Mouse (Mus musculus) megakaryocyte progenitor cell, adult 5-6 weeks (primary cell): Measurements from ENCODE around the gene Pdgfc. TPM values are rescaled to one million over a fixed set of nuclear protein-coding genes. Genes with fewer than 3 reads are reported as not detected.
A peak's percentile ranks its signal among the peaks of the same experiment; 100 is the strongest.
"Not testable (repeated sequence)": the region's sequence is repeated elsewhere in the genome, so short reads cannot be mapped to it uniquely, and the experiment has no call there.

Source experiments
- ATAC-seq: replicated peaks from 2 replicates; pipeline ENCODE4 v1.8.0; 2016; ENCODE audit warnings: mild to moderate bottlenecking, moderate TSS enrichment, inconsistent platforms; ENCODE audit not compliant: poor library complexity
- total RNA-seq, 2 experiments: library from RNA; stranded (forward) in 1 of 2; stranded (reverse) in 1 of 2; fragments of 157-497, 149-512 nt in 1 of 2; fragments of 200-1000 nt in 1 of 2; gene quantifications; 2 replicates each; pipeline versions ENCODE4 v1.2.3 to v1.2.4; 2015 to 2017

Pdgfc gene
- total RNA-seq, 2 experiments from 2014 or later, result 0.27 TPM; not detected in 1

DNA sequence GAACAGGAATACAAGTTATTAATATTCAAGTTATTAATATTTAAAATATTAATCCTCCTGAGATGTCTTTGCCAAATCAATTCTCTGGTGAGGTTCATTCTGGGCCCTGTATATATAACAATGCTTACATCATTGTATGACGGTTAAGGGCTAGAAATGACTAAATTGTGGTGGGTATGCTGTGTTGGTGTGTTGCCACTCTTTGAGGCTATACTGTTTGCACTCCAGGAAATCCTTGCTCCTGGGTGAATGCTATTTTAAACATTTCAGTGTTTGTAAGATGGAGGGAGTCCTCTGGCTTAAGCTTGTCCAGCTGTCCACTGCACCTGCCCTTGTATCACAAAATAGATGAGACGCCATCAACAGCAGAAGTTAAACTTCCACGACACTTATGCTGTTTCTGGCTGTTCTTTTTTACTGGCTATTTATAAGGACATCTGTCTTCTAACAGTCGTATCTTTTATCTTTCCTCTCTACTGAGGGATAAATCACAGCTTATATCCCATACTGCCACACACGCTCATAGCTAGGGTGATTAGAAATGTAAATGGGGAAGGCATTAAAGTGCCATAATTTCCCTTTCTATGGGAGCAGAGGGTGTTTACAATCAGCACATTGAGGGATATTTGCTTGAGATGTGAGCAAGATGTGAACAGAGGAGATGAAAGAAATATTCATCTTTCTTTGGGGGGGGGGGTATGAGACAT, 9.3 kb downstream of the Pdgfc start:
- ATAC-seq, result no peak

- ATAC-seq, result peak; percentile 72
Observed at GRCm38 (mm10) chr3:81046652-81047607, 10.7 kb downstream of the Pdgfc start.

DNA sequence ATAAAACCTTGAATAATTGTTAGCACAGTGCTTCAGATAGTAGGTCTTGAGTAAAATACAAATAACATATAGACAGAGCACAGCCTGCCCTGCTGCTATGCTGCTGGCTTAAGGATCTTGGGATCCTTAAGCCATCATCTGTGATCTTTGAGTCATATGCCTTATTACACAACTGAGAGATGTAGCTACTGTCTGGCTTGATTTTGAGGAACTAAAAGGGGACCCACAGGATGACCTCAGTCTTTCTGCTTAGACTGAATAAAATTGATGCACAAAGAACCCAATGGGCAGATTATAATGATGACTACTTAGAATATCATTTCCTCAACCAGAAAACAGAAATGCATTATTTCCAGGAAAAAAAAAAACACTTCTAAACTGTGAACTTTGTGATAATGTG, 15.3 kb downstream of the Pdgfc start:
- ATAC-seq, result peak; percentile 93

GRCm38 (mm10) chr3:81052422-81052821, 16.2 kb downstream of the Pdgfc start:
- no peak for ATAC-seq

GRCm38 (mm10) chr3:81054074-81054473, 17.9 kb downstream of the Pdgfc start:
- ATAC-seq, result peak; percentile 66

- peak; percentile 74 for ATAC-seq
Observed at GRCm38 (mm10) chr3:81057719-81058118, 21.5 kb downstream of the Pdgfc start.

DNA sequence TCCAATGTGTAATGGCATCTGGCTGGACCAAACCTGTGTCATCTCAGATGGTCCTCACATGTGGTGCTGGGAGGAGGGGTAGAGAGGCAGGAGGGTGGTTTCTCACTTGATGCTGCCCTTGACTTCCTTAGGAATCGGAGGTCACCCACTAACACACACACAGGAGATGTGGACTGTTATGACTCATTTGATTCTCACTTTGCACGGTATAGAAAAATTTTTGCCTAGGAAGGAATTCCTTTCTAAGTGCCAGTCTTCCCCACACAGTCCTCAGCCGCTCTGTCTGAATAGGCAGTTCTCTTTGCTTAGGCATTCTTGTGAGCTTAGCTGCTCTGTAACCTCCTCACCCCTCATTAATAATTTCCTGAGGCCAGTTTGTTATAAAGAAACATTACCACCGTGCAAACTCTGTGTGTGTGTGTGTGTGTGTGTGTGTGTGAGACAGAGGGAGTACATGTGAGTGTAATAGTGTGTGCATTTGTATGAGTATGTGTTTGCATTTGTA, 22.4 kb downstream of the Pdgfc start:
- no peak for ATAC-seq

DNA sequence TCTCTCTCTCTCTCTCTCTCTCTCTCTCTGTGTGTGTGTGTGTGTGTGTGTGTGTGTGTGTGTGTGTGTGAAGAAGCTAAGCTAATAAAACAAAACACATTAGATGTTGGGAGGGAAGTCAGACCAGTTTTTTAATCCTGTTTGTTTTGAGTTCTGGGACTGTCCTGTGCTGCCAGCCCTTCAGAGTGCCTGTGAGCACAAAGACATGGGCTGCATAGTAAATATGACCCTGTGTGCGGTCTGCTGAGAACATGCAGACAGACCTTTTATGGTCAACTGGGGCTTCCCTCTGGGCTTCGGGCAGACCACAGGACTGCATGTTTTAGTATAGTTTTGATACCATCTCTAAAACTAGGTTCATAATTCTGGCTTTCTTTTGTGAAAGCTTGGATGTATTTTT, 32.3 kb downstream of the Pdgfc start:
- no peak for ATAC-seq

- ATAC-seq, result no peak
Observed at GRCm38 (mm10) chr3:81101136-81101535, 64.9 kb downstream of the Pdgfc start.

DNA sequence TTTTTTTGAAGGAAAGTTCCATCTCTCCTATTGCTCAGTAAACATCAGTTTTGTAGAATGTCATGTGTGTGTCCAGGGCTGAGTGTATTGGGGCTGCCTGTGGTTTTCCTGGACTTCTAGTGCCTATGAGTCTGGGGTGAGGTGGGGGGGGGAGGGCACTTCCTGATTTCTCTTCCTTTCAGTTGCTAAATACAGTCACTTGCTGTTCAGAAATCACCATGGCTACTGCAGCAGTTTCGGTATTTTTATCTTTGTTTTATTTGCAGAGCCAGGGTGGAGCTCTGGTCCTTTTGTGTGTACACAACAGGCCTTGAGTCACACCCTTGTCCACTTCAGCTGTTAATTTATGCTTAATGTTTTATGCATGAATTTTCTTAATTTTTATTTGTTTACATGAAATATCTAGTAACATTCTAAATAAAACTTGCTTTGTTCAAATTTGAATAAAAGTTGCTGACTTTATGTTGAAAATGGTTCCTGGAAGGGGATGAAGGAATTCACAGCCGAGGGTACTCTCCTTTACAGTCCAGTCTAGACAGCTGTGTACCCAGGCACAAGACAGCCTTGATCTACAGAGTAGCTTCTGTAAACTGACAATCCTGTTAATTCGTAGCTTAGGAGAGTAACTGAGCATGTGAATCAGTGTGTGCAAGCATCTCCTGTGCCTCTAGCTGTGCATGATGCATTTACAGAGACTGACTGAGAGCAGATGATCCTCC, 66.1 kb downstream of the Pdgfc start:
- ATAC-seq, result peak; percentile 98

GRCm38 (mm10) chr3:81102877-81103420, 66.7 kb downstream of the Pdgfc start:
- no peak for ATAC-seq

- no peak for ATAC-seq
Observed at GRCm38 (mm10) chr3:81107515-81107914, 71.3 kb downstream of the Pdgfc start.

- ATAC-seq, result no peak
Observed at GRCm38 (mm10) chr3:81110968-81111367, 74.8 kb downstream of the Pdgfc start.

- peak; percentile 91 for ATAC-seq
Observed at GRCm38 (mm10) chr3:81112892-81113291, 76.7 kb downstream of the Pdgfc start.

DNA sequence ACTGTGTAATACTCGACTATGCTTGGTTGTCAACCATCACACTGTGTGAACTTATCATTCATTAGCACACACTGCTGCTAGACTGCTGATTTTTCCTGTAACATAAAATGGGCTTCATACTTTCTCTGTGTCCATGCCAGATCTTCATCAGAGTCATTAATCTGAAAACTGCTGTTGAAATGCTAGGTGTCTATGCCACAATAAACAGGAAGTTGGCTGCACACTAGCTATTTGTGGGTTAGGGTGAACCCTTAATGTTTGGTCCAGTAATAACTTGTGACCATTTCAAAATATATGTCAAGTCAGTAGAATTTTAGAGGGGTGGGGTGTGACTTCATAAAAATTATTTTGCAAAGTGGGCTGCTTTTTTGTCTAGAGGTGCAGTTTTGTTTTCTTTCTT, 84.4 kb downstream of the Pdgfc start:
- peak; percentile 52 for ATAC-seq

DNA sequence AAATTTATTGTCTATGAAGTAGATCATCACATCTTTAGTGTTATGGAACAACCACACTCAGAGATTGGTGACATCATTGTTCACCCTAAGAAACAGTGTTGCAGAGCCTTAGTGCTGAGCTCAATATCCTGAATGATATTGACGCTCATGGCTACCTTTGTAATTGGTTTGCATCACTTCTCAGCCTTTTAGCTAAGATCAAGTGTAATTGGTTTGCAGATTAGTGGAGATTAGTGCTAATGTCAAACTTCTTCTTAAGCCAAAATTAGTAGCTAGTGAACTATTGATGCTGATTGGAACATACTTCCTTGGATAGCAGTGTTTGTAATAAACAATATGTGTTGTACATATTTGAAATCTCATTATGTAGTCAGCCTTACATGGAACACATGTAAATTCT, 85.5 kb downstream of the Pdgfc start:
- no peak for ATAC-seq

DNA sequence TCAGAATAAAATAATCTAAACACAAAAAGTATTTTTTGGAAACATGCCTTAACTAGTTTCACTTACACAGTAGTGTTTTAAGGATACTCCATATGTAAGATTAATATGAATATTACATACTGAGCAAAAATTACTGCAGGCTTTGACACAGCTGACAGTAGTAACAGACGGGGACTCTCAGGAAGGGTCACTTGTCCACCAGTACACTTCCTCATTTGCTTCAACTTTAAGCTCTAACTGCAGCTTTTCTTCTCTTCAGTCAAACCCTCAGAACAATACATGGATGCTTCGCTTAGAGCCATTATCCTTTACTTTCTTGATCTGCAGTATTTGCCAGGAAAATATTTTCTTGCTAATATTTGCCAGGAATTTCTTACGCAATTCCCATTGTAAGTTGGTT, 87.2 kb downstream of the Pdgfc start:
- 0 out of 2 replicates have a peak, but pooled peaks have one; percentile 50 for ATAC-seq

DNA sequence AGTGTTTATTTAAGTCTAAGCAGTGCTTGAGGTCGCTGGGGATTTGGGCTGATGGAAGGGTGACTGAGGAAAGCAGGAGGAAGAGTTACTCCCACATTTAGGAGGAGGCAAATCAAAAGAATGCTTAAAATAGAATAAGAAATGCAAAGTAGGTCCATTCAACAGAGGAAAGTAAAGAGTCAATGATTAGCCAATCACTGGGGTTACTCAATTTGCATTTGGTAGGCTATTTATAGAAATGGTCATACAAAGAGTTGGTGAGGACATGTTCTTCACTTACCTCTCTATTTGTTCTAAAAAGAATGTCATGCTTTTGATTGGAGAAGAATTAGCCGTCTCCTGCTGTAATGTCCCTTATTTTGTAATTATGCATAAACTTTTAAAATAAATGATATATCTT, 90.8 kb downstream of the Pdgfc start:
- peak; percentile 37; the same call in 1 of the 2 replicates for ATAC-seq

- no peak for ATAC-seq
Observed at GRCm38 (mm10) chr3:81136985-81137384, 100.8 kb downstream of the Pdgfc start.

DNA sequence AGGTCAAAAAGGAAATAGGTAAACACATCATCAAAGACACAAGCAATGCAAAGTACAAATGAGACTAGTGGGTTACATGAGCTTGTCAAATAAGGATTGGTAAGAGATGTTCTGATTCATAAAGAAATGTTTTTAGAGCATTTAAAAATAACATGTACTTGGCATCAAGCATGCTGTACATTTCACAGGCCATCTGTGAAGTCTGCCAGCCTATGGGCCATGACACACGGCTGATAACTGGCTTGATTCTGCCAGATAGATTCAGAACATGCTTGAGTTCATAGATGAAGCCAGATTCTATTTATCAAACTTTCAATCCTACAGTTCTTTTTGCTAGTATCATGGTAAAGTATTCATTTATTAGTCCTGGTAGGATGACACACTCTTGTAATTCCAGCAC, 101.8 kb downstream of the Pdgfc start:
- not testable (repeated sequence) for ATAC-seq

GRCm38 (mm10) chr3:81143730-81144129, 107.5 kb downstream of the Pdgfc start:
- ATAC-seq, result no peak
